Mouse (Mus musculus): ENCODE data around the gene Zc3h10.
A peak's percentile ranks its signal among the peaks of the same experiment; 100 is the strongest.

Zc3h10 gene

DNA sequence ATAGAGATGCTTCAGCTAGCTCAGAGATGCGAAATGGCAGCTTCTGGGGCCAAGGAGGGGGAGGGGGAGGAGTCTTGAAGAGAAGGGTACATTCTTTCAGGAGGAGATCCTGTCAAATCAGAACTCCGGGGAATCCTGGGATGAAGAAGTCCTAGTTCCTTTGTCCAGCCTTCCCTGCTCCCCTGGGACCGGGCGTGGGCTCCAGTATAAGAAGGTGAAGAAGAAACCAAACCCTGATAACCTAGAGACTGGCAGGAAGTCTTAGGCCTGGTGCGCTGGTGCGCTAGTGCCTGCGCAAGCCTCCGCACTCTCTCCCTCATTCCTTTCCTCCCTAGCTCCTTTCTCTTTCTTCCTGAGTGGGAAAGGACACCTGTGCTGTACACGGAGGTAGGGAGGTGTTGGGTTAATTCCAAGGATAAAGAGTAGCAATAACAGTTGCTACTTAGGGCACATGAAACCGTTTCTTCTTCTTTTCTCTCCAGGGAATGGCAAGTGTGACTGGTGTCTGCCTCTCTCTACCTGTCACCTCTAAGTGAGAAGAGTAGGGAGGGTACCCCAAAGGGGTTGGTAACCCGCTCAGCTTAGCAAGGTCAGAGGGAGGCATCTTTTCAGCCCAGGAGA lies 23.4 kb downstream of the Zc3h10 start:
- no peak for DNase-seq

DNA sequence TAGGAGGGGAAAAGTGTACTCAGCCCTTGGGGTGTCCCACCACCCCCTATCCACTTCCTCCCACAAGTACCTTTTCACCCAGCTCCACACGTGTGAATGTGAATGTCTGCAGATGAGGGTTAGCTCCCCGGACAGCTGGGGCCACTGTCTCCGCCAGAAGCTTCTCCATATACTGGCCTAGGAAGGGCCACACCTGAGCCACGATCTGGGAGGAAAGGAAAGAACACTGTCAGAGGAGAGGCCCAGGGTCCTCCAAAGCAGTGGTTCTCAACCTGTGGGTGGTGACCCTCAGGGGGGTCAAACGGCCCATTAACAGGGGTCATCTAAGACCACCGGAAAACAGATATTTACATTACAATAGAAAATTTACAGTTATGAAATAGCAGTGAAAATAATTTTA lies 25.2 kb downstream of the Zc3h10 start:
- DNase-seq = no peak

DNA sequence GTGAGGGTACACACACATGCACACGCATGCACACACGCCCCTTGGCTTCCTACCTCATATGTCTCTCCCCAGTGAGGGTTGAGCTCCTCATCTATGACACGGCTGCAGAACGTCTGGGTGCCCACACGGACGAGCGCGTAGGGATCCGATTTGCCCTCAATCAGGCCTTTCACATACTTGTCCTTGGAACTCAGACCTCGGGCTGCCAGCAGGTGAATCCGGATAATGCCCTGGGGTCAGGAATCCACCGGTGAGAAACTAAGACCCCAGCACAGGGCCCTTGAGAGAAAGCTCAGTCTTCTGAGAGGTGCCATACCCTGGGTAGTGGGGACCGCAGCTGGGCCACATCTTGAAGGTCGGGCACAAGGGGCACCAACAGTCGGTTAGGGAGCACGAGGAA lies 27.0 kb downstream of the Zc3h10 start:
- DNase-seq = no peak

DNA sequence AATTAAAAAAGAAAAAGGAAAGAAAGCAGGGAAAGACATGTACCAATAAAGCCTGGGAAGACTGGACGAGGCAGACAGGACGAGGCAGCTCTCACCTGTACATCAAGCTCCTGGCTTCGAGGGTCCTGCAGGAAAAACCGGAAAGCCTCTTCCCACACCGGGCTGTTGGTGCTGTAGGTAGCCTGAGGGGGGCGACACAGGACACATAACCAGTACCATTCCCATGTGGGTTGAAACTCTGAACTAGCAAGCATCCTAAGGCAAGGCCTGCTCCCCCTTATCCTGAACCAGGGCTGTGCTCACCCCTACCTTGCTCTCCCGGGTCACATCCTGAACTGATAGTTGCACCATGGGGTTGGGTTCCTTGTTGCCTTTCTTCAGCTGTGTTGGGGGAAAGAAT lies 28.7 kb downstream of the Zc3h10 start:
- DNase-seq = peak; percentile 54 to 79

DNA sequence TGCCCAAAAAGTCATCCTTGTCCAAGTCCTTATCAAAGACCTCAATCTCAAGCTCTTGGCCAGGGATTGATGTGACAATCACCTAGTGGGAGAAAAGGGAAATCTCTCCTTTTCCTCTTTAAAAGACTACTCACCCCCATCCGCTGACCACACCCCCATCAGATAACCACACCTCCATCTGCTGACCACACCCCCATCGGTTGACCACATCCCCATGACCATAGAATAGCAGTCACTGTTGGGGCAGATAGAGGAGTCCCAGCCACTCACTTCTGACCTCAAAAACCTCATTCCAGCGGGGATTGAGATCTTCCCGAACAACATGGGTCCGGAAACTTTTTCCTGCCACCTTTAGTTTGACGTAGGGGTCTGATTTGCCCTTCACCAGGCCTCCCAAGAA lies 30.9 kb downstream of the Zc3h10 start:
- DNase-seq = peak in 1 of 2 experiments; percentile 41

DNA sequence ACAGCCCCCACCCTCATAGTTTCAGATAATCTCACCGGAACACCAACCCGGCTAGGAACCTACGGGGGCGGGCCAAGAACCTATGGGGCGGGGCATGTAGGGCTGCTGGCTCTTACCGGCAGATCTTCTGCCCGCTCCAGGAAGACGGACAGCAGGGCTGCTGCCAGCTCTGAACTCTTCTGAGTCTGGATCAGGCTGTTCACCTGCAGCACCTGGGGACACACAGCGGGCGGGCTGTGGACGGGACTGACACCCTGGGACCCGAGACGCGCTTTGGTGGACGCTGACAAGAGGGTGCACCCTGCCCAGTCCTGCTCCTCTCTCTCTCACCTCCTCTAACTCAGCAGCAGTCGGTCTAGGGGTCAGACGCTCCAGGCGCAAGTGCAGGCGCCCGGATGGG lies 31.5 kb downstream of the Zc3h10 start:
- DNase-seq = peak in 1 of 2 experiments; percentile 57

DNA sequence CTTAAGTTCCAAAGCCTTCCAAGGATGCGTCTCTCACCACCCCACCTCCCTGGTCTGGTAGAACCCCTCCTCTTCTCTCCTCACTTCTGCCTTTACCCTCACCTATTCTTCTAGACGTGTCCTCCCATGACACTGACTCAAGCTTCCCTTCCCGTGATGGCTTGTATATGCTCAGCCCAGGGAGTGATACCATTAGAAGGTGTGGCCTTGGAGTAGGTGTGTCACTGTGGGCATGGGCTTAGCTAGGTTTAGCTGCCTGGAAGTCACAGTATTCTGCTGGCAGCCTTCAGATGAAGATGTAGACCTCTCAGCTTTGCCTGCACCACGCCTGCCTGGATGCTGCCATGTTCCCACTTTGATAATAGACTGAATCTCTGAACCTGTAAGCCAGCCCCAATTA lies 32.5 kb downstream of the Zc3h10 start:
- no peak for DNase-seq

DNA sequence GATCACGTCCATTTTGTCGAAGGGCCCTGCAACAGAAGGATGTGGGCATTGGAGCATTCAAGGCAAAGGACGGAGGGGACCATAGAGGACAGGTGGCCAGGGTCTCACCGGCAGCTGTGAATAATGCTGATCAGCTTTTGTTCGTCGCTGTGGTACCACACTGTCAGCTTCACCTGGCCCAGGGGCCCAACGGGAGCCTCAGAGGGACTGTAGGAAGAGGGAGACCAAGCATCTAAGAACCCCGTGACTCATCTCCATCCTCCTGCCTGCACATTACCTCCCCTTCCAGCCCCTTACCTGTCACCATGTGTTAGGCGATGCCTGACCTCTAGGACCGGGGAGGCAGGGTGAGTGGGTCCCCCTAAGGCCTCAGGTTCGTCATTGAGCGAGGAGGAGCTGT lies 35.8 kb downstream of the Zc3h10 start:
- DNase-seq = no peak

DNA sequence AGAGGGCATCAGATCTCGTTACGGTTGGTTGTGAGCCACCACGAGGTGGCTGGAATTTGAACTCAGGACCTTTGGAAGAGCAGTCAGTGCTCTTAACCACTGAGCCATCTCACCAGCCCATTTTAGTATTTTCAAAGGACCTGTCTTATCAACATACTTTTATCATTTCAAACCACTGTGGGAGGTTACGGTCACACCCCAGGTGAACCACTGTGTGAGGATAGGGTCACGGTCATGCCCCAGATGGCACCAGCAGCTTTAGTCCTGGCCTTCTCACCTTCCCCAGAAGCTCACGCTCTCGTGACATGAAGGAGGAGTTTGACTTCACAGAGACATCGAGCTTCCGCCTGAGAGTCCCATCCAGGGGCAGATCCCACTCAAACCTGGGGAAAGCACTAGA lies 36.4 kb downstream of the Zc3h10 start:
- no peak for DNase-seq

DNA sequence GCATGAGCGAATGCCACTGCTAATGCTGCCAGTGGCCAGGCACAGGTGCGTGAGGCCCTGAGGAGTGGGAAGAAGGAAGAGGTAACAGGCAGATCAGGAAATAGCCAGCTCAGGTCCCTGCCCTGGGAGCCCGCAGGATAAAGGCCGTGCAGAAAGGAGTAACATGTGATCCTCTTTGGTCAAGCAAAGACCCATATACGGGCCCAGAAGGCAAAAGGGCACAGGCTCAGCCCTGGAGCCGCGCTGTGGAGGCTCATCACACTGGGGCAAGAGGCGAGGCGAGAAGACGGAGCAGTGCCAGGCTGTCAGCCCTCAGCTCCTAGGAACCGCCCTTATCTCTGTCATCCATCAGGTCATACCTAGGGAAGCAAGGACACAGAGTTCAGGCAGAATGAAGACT lies 37.3 kb downstream of the Zc3h10 start:
- no peak for DNase-seq

DNA sequence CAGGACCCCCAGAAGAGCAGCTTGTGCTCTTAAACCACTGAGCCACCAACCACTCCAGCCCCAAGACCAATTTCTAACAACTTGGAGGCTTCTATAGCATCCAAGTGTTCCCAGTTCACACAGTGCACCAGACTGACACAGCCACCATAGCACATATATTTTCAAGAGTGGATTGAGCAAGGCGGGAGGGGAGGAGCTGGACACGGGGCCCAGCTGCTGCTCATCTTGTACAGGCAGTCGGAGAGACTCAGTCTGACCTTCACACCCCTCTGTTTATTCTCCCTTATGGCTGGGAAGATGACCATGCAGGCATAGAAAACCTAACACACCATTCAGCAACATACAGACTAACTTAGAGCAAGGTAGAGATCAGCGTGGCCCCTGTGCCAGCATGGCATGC lies 37.7 kb downstream of the Zc3h10 start:
- DNase-seq = no peak

DNA sequence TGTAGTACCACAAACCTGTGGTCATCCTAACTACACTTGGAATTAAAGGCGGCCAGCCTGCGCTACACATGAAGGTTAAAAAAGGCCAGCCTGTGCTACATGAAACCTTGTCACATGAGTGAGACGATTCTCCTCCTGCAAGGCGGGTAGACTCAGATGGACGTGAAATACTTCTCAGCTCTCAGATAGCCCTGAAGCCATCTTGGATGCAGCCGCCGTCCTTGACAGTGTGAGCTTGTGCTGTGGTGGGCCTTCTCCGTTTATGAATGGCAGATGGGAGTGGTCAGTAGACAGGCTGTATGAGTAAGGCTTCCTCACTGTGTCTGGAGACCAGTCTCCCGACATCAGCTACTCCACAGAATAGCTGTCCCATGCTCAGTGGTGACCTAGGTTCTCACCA lies 38.4 kb downstream of the Zc3h10 start:
- no peak for DNase-seq

DNA sequence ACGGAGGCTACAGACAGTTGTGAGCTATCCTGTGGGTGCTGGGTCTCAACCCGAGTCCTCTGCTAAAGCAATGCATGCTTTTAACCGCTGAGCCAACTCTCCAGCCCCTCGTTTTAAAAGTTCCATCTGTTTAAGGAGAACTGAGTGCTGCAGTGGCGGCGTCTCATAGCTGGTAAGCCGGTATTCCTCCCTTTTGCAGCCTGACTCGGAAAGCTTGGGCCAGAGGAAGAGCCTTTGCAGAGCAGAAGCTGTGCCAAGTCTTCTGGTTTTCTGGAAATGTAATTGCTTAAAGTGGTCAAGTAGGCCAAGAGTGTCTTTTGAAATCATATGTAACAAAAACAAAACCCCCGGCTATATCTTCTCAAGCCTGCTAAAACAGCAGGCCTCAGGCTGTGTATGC lies 39.3 kb downstream of the Zc3h10 start:
- DNase-seq = no peak

DNA sequence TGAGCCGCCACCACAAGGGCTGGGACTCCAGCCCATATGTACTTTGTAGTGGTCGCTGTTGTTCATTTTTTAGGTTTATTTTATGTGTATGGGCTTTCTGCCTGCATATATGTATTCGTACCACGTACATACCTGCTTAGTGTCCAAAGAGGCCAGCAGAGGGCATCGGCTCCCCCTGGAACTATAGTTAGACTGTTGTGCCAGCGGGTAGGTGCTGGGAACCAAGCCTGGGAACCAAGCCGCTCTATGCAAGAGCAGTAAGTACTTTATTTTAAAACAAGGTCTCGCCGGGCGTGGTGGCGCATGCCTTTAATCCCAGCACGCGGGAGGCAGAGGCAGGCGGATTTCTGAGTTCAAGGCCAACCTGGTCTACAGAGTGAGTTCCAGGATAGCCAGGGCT lies 41.6 kb downstream of the Zc3h10 start:
- DNase-seq = no peak

DNA sequence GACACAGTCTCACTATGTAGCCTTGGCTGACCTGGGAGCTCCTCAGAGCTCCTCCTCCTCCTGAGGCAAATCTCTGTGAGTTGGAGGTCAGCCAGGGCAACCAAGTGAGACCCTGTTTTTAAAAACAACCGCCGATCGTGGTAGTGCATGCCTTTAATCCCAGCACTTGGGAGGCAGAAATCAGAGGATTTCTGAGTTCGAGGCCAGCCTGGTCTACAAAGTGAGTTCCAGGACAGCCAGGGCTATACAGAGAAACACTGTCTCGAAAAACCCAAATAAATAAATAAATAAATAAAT lies 42.3 kb downstream of the Zc3h10 start:
- peak; percentile 50 to 67 for DNase-seq

DNA sequence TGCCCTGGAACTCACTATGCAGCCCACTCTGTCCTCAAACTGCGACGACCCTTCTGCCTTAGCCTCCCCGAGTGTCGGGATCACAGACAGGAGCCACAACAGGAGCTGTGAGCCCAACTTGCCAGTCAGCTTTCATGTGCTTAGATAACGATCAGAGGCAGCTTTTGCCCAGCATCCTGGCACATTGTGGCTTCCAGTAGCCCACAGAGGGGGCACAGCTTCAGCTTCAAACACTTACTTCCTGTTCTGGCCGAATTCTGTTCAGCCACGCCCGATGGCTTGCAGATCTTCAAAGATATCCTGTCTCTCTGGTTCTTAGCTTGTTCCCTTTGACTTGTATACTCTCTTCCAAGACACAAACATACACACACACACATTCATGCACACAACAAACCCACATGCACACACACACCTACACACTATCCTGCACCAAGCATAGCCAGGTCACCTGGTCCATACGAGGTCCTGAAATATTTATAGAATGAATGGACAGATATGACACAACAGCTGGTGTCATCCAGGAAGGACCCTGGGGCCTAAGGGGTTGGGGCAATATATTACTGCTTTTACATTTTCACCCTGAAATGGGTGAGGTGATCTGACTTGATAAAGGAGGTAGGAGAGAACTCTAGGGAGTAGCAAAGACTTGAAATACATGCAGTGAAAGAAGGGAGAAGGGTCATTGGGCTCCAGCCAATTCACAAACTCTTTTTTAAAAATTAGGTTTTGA lies 42.8 kb downstream of the Zc3h10 start:
- DNase-seq = no peak

DNA sequence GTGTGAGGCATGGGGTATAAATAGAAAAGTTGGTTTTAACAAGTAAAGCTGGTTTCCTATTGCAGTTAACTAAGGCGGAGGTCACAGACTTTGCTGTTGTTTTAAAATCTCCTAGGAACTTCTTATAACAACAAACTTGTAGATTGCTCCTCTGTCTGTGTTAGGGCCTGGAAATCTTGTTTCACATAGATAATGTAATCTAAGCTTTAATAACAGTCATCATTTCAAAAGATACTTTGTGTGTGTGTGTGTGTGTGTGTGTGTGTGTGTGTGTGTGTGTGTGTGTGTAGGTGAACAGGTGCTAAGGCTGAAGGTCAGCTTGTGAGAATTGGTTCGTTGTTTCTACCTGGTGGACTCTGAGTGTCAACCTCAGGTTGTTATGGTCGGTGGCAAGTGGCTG lies 43.6 kb downstream of the Zc3h10 start:
- no peak for DNase-seq

DNA sequence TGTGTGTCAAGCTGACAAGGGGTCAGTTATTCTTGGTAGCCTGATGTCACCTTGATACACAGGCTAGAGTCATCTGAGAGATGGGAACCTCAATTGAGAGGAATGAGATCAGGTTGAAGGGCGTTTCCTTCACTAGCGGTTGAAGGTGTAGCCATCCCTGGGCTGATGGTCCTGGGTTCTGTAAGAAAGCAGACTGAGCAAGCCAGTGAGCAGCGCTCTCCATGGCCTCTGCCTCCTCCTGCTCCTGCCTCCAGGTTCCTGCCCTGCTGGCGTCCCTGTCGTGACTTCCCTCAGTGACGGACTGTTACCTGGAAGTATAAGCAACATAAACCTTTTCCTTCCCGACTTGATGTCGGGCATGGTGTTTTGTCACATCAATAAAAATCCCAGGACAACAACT lies 44.0 kb downstream of the Zc3h10 start:
- DNase-seq = no peak

DNA sequence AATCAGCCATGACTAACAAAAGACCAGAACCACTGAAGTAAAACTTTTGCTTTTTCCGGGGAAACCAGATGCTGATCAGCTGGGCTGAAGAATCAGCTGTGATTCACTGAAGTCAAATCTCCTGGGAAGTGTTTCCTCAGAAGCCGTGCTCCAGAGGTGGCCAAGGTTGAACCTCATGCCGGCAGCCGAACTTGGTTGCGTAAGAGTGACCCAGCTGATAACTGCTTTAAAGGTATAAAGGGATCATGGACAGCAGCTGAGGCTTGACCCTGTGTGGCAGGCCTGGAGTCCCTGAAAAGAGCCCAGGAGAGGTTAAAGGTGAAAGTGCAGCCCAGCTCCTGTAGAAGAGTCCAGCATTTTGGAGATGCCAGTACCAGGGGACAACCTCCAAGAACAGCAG lies 45.2 kb downstream of the Zc3h10 start:
- peak; percentile 33 to 62 for DNase-seq

DNA sequence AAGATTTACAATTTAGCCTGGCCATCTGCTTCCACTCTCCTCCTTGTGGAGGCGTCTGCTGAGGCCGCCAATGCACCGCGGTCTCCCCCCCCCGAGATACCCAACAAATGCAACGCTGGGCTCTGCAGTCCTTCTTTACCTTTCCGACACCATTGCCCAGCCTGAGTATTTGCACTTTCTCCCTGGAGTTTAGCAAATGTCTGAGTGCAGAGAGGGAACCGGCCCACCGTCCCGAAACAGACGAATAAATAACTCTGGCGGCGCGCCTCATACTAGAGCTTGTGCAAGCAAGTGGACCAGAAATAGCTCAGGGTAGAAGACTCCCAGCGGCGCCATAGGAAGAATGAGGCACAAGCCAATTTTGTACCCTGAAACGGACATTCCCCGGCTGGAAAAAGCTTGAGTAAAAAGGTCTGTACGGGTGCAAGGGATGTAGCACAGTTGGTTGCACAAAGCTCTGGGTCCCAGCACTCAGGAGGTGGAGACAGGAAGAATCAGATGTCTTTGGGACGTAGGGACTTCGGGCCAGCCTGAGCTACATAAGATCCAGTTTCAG lies 48.4 kb downstream of the Zc3h10 start:
- DNase-seq = peak; percentile 52 to 77

DNA sequence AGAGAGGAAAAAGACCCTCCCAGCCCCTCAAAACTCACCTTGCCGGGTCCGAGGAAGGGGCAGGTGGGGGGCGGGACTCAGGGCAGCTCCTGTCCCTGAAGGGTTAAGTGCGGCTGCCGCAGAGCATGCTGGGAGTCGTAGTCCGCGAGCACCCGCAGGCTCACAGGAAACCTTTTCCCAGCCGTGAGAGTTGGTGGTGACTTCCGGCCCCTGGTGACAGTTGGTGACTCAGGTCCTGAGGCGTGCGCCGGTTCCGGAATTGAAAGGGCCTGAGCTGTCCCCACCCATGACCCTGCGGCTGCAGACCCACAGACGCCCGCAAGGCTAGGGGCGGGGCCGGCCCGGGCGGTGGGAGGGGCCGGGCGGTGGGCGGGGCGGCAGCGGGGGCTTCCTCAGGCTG lies 49.0 kb downstream of the Zc3h10 start, which contains the start of gene Myl6b:
Gene Myl6b (minus strand): TSS at position 96 of the 400 bp plus-strand sequence.
- peak; percentile 97 to 98 for DNase-seq

DNA sequence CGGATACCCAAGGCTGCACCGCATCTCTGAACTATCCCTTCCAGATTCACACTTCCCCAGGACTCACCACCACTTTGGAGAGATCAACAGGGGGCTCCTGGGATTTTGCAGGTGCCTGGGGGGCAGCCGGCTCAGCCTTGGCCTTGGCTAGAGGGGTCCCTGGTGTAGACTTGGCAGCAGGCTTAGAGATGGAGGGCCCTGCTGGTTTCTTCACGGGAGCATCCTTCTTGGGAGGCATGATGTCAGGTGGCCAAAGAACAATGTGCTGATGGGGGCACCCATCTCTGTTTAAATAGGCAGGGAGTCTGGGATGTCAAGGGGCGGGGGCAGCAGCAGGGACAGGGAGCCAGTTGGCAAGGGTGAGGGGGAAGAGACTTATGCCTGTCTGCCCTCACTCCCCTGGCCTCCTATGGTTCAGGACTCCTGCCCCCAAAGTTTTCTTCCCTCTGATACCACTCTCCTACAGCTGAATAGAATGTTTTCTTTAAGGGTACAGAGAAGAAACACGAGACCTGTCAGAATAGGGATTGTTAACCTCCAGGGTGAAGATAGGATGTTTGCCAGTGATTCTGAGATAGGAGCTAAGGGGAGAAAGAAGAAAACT lies 50.3 kb downstream of the Zc3h10 start:
- DNase-seq = no peak

DNA sequence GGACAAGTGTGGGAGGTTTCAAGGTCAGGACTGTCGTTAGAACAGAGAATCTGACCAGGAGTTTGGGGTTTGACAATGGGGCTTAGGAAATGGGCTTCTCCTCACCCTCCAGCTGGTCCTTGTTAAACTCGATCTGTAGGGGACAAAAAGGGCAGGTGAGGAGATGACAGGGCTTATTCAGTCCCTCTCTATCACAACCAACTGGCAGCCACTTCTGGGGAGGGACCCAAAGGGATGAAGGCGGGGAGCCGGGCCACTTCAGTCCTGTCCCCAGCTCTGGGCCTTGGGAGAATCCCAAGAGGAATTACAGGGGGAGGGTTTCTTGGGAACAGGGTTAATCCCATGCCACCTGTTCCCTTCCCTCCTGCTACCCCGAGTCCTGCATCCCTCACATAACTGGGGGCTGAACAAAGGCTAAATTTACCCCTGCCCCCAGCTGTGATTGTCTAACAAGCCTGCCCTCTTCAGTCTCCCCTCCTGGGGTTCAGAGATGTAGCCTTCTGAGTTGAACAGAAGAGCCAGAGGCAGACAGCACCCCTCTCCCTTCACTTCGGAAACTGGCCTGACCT lies 51.0 kb downstream of the Zc3h10 start:
- no peak for DNase-seq

DNA sequence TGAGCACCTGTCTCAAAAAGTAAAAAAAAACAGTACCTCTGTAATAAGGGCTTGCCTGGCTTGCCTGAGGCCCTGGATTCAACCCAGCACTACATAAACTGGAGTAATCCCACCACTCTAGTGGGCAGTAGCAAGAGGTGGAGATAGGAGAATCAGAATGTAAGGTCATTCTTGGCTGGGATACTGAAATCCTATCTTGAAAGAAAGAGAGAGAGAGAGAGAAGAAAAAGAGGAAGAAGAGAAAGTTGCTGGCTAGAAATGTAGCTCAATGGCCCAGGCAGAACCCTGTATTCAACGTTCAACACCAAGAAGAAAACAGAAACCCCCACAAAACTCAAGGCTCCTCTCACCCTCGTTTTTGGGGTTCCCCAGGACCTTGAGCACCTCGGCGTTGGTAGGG lies 51.7 kb downstream of the Zc3h10 start:
- DNase-seq = no peak

All from kidney, postnatal 36 days (tissue).